Mouse (Mus musculus) thymus, postnatal 36 days (tissue): ENCODE data around the gene Tnik.

Experiments
- DNase-seq, 2 experiments: peaks; one replicate each; pipeline ENCODE4 v3.0.0; 2022; ENCODE audit warnings: mixed read lengths in 2 of 2

Tnik gene

DNA sequence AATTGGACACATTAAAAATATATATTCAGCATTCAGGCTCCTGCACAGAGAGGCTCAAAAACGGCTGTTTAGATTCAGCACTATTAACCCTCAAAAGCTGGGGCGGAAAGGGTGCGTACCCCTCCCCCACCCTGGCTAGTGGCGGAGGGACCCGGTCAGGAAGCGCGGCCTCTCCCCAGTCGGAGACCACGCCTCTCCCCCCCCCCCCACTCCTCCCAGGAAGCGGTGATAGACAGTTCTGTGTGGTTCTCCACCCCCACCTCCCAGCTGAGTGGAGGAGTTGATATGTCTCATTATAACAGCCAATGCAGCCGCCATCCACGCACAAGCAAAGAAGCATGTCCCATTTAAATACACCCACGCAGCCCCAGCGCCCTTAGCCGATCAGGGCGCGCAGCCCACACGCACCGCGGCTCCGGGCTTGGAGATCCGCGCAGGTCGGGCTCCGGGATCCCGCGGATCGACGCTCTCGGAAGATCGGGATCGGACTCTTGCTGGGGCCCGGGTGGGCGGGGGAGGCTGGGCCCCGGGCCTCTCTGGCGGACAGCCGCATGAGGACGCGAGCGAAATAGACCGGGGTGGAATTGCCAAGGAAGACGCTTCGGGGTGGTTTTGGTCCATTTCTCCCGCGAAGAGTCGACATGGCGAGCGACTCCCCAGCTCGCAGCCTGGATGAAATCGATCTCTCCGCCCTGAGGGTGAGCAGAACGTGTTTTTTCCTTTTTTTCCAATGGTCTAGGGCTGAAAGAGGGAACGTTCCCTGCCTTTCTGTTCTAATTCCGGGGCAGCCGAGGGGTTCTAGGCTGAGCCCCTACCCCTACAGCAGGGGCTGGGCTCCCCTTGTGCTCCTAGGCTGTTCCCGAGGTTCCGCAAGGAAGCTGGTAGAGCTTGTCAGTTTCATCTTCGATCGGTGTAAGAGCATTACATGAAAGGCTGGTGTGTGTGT lies at the start of gene Tnik:
Gene Tnik (plus strand): TSS at position 213 of the 946 bp plus-strand sequence.
- peak; percentile 78 to 89 for DNase-seq

DNA sequence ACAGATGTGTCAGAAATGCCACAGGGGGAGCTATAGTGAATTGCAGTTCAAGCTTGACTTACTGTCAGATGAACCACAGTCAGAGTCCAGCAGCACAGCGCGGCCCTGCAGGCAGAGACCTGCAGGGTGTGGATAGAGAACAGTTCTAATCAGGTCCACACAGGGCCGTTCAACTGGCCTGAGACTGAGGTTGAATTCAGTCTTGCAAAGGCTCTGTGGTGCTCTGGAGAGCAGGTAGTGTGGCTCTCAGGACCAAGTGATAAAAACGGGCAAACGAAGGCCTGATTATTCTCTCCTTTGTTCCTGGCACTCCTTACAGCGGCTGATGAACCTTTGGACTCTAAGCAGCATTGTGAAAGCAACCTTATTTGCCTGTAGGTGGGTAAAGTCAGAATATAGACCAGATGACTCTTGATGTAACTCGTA lies 48.1 kb upstream of the Tnik start:
- peak in 1 of 2 experiments; percentile 6 for DNase-seq

DNA sequence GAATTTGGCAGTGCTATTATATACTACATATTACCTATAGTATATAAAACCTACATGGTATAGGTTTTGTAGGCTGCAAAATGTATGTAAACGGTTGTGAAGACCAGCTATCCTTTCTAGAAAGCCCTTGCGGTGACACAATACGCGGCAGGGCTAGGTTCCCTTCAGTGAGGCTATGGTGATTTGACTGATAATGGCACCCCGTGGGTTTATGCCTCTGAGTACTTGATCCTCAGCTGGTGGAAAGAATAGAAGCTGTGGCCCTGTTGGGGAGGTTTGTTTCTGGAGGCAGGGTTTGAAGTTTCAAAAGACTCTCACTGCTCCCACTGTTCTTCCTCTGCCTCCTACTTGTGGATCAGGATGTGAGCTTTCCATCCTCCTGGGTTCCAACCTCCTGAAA lies 46.0 kb upstream of the Tnik start:
- no peak for DNase-seq

DNA sequence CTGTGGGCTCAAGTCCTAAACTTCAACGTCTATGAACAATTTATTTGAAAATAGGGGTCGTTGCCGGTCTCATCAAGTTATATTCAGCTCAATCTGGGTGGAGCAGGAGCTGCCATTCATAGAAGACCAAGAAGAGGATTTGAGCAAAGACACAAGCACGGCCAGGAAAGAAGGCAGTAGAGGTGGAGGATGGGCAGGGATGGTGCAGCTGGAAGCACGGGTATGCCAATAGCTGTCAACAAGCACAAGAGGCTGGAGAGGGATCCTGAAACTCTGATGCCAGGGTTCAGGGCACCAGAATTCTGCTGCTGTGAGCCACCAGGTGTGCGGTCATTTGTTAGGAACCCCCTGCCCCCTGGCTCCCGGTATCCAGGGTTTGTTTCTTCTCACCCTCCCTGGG lies 43.5 kb upstream of the Tnik start:
- no peak for DNase-seq

DNA sequence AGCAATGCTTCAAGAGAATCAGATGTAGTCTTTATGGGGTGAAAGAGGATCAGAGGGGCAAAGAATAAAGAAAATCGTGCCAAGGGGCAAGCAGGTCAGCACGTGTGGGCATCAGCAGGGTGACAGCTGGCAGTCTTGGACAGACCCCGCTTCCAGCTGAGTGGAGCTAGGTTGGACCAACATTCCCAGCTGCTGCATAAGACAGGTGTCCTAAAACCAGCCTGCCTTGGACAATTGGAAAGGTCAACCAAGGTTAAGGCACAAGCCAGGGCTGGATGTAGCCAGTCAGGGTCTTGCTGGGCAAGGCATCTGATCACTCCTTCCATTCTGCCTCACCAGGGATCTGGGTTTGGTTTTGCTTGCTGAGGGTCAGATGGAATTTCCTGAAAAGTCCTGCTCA lies 43.0 kb upstream of the Tnik start:
- DNase-seq, result no peak

DNA sequence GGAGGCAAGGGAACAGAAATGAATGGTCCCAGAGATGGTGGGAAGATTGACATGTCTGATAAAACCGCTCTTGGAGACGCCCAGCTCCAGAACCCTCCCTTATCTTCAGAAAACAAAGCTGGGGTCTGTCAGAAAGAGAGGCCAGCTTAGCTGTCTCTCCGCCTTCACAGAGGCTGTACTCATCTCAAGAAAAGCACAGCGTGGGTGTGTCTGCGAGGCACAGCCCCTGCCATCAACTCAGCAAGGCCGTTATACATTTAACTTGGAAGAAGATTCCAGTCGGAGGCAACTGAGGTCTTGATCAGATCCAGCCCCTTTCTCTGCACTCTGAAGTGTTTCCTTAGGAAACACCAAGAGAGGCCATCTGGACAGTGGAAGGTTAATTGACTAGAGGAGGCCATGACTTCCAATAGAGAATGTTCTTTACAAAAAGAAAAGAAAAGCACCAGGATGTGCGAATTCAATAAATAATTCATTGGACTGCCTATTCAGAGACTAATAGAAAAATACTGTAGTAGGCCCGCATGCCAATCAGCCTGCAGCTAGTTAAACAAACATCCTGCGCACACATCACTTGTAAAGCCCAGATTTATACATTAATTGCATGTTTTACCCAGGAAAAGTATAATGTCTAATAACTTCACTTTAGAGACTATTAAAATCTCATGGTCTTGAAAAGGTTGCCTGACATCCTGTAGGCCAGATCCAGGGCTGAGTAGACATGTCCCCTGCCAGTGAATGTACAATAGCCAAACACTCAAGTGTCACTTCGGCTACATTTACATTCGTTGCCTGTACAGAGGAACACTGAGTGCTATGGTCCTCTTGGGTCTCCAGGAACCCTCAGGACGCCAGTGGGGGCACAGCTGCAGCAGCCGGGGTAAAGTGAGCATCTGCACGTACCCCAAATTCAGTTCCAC lies 38.3 kb upstream of the Tnik start:
- no peak for DNase-seq

DNA sequence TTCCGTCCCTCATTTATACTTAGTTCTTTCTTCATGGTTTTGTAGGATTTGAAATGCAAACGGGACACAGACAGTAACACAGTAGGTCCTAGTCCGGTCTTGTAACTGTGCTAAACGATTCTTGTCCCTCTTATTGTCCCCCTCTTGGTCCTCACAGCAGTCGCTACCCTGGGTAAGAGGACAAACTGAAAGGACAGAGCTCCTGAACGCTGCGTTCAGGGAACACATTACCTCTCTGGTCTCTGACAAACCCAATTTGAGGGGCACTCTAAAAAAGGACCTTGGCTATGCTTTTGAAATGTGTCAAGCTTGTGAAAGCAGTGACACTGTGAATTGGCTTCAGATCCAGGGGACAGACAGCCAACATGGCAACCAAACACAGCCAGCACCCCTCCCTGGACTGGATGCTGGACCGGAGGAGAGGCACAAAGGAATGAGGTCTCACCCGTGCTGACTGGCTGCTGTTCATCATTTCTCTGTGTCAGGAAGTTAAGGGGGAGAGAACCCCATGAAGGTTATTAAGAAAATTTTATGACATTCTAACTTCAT lies 37.6 kb upstream of the Tnik start:
- DNase-seq, result no peak

DNA sequence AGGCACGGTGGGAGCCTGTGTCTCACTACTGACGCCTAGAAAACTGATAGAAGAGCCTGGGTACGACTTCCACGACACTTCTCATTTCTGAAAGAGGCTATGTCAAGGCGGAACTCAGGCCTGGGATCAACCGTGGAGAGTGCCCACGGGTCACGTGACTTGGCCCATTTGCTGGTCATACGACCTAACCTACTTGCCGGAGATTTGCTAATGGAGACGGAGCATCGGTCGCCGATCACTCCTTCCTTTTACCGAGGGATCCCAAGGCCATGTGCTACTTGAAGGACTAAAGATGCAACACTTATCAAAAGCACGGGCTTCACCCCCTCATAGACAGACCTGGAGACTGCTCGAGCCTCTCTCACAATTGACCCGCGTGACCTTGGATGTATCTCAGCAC lies 36.8 kb upstream of the Tnik start:
- DNase-seq, result no peak

DNA sequence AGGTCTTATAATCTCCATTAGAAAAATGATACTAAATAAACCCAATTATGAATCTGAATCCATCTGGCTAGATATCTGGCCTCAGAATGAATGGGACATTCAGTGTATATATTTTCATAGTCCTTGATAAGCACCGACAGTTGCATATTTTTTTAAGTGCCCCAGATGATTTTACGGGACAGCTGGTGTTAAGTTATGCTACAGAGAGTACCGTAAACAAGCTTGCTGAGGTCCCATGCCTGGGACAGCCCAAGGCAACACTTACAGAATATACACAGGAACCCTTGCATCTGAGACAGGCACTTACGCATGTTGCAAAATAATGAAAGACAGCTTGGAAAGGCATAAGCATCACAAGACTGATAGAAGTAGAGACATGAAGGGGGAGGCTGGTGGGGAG lies 34.1 kb upstream of the Tnik start:
- DNase-seq, result no peak

DNA sequence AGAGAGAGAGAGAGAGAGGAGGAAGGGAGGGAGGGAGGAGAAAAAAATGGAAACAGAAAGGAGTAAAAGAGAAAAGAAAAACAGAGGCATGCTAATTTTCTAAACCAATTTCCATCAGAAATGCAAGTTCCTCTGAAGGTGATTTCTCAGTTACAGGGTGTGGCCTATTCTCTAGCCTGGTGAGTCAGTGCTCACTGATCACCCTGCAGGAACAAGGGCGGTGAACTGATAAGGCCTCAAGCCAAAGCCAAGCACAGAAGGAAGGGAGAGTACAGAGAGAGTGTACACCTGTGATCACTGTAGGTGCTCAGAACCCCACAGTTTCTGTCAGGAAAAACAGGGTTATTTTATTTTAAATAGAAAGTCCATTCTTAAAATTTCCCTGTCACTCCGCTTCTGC lies 33.5 kb upstream of the Tnik start:
- DNase-seq, result no peak

DNA sequence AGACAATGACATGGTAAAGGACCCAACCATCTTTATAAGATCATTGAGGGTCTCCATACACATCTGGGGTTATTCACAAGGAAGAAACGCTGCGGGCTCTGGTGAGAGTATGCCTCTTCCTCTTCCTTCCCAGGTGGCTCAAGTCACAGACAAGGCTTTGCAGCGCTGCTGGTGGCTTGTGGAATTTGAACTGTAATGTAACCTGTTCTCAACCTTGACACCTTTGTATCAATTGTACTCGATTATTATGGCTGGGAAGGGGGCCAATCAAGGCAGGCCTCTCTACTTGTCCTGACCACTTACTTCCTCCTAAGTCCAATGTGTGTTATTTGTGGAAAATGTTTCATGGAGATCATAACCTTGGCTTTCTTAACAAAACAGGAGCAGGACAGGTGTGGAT lies 30.1 kb upstream of the Tnik start:
- no peak for DNase-seq

DNA sequence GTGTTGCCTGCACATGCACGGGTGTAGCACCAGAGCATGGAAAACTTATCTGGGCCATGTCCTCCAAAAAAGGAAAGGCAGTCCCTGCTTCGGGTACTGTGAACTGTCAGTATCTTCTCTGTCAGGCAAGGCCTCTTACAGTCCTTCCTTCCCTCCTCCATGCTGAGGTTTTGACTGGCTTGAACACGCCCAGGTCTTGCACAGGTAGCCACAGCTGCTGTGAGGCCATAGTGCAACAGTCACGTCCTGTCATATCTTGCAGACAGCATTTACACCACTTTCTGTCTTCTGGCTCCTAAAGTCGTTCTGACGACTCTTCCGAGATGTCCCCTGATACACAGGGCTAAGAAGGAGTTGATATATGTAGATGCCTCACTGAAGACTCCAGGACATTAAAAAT lies 28.8 kb upstream of the Tnik start:
- no peak for DNase-seq

DNA sequence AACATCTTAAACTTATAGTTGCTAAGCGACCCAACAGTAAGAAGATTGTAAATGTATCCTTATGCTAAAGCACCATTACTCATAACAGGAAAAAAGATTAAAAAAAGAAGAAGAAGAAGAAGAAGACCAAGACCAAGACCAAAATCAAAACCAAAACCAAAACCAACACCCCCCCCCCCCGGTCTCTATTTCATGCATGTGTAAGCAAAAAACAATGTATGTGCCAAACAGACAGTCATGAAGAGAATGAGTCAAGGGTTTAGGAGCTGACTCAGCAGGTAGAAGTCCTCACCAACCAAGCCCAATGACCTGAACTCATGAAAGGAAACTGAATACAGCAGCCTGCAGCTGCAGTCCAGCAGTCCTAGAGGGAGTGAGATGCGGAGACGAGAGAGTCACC lies 26.3 kb upstream of the Tnik start:
- DNase-seq, result no peak

DNA sequence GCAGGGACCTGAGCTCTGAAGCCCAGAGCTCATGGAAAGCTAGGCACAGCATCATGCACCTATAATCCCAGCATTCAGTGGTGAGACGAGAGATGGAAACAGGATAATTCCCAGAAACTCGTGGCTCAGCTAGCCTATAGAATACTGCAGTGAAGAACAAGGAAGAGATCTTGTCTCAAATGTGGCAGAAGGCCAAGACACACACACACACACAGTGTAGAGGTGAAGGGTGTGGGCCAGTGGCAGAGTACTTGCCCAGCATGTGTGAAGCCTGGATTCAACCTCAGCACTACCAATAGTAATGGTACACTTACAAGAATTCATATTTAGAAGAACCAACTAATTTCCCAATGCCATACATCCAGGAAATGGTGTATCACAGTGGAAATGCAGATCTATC lies 24.9 kb upstream of the Tnik start:
- DNase-seq, result no peak

DNA sequence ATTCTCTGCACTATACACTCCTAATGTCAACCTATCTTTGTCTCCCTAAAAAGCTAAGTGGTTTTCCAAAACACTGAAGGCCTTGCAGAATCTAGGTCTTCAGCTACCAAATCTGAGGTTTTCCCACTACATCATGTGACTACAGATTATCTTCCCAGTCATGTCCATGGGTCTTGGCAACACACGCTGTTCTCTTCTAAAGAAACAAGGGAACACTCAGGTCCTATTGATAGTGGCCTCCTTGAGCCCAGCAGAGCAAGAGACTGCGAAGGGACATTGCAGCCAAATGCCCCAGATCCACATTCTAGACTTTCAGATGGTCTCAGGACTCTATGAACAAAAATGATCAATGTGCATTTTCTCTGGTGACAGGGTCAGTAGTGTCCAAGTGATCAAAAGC lies 20.5 kb upstream of the Tnik start:
- no peak for DNase-seq

DNA sequence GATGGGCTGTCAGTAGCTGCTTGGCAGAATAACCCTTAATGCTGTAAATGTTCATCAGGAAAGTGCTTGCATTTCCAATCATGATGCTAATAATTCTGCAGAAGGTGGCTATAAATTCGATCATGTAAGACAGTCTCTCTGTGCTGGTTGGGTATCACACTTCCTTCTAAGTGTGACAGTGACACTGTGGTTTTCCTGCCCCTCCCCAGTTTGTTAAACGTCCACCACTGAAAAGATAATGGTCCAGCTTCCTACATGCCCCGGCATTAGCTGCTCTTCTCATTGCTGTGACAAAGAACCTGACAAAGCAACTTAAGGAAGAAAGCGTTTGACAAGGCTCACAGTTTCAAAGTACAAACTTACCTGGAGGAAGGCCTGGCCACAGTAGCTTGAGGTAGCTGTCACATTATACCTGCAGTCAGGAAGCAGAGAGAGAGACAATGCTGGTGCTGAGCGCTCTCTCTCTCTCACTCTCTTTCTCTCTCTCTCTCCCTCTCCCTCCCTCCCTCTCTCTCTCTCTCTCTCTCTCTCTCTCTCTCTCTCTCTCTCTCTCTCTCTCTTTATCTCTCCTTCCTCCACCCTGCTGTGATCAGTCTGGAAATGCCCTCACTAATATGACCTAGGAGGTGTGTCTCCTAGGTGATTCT lies 18.6 kb upstream of the Tnik start:
- DNase-seq, result no peak

DNA sequence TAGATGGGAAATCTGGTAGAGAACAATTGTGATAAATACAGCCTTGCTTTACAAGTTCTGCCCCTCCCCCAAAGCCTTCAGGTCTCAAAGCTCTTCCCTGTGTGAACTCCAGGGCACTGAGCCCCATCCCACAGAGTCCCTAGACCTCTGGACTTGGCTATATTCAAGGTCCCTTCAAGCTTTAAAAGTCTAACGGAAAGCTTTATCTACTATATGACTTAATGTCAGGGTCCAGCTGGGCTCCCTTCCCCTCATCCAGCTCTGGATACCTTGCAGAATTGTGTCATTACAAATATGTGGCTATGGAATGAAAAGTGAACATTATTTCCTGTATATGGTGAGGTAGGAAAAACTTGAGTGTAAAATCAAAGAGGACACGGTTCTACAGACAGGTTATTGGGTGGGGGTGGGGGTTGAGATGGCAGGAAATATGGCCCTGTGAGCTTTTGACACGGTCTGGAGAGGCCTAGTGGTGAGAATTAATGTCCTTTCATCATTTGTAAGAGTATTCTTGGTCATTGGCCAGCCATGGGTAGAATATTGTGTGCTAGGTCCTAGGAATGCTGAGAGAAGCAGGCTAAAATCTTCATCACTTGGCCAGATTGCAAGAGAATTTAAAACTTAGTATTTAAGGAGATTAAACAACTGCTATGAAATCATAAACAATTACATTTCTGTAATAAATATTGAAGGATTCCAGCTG lies 14.6 kb upstream of the Tnik start:
- DNase-seq, result no peak

DNA sequence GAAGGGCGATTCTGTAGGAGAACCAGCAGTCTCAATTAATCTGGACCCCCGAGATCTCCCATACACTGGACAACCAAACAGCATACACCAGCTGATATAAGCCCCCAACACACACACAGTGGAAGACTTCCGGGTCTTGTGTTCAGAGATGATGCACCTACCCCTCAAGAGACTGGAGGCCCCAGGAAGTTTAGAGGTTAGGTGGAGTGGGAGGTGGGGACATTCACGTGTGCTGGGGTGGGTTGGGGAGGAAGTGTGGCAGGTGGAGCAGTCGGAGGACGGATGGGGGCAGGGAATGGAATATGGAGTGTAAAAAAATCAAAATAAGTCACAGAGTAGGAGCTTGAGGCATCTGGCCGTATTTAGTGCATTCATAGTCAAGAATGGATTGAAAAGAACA lies 7.3 kb upstream of the Tnik start:
- DNase-seq, result peak; percentile 29 to 63

DNA sequence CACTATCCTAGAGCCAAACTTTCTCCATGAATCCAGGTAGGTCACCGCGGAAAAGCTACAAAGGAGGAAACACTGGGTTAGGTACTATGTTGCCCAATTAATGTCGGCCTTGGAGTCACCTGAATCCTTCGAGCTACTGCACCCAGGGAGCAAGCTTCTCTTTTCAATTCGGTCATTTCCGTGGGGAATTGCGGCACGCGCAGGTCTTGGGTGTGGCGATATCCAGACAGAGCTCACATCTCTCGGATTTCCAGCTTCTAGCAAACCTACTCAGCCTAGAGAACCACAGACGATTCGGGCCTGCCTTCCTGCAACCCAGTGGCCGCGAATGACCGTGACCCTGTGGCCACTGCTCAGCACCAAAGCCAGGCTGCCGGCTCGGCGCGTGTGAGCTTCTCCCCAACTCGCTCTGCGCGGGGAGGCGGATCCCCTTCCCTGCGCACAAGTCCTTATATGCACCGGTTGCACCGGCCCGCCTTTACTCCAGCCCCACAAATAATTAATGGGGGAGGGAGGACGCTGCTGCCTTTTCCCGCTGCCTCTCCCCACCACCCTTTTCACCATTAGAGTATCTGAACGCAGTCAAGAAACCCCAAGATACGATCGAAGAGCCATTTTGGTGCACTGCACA lies 528 bp upstream of the Tnik start:
- DNase-seq, result peak; percentile 66 to 69

DNA sequence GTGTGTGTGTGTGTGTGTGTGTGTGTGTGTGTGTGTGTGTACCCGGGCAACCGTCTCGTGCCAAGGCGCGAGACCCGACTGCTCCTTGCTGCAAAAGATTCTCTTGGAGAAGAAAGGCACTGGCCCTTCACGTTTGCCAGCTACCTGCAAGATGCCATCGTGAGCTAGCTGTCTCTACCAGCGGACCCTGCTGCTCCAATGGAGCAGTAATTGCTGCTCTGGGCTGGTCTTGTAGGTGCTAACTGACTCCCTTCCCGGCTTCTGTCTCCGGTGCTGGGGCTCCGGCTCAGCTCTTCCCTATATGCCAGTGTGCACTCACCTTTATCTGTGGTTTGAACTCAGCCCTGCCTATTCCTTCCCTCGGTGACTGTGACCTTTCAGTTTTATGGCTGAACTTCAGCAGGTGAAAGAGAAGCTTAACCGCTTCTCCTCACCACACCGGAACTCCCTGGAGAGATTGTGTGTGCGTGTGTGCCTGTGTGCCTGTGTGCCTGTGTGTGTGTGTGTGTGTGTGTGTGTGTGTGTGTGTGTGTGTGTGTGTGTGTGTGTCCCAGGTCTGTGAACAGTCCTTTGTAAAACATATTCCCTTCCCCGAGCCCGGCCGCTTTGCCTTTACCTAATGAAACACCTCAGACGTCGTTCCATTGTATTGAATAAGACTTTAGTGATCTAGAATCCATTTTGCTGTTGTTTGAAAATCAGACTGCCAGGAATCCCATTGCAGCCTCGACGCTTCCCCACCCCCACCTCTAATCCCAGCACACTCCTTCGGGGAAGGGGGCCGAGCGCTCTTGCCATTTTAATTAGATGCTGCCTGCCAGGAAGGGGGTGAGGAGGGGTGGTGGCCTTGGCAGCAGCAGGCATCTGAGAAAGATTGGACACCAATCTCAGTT lies 1.2 kb downstream of the Tnik start:
- DNase-seq, result peak; percentile 66 to 70

DNA sequence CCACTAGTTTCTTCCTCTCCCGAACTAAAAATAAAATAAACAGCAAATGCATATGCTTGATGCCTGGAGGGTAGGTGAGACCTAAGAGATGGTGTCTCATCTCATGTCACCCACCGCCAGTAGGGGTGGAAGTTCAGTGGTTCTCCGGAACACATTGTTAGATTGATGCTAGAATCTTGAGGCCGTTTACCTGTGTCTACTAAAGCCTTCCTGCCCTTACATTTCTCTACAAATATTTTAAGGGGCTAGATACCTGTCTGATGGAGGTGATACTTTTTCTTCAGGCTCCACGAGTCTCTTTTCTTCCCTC lies 1.8 kb downstream of the Tnik start:
- peak in 1 of 2 experiments; percentile 16 for DNase-seq
